Mouse (Mus musculus) thymus, adult 2 months (tissue): Measurements from ENCODE around the gene AW209491.

ENCODE experiments used
- CTCF ChIP-seq: fragments of 200-500 bp; IDR thresholded peaks from 2 replicates; pipeline ENCODE4 v1.5.1; 2012; ENCODE audit warnings: mild to moderate bottlenecking, control low read depth, low read length, moderate library complexity, borderline replicate concordance; ENCODE audit not compliant: control insufficient read depth, poor library complexity, insufficient read depth; ENCODE audit errors: extremely low read depth
- POLR2A ChIP-seq: fragments of 200-500 bp; IDR thresholded peaks from 2 replicates; pipeline ENCODE4 v1.6.1; 2012; ENCODE audit warnings: mild to moderate bottlenecking, low read length, control low read depth, moderate library complexity; ENCODE audit not compliant: control insufficient read depth, poor library complexity, insufficient read depth; ENCODE audit errors: extremely low read depth

- TF ChIP-seq CTCF: no peak
- no peak for TF ChIP-seq POLR2A
Observed at GRCm38 (mm10) chr13:14639998-14640397, 10.0 kb downstream of the AW209491 start.
